Mouse (Mus musculus) heart, adult 9 months (tissue): ENCODE measurements around the gene Prn.

Experiments used
- DNase-seq, 2 experiments: peaks; one replicate each; pipeline ENCODE4 v3.0.0; 2022; ENCODE audit warnings: low spot score in 2 of 2

Gene Prn

DNA sequence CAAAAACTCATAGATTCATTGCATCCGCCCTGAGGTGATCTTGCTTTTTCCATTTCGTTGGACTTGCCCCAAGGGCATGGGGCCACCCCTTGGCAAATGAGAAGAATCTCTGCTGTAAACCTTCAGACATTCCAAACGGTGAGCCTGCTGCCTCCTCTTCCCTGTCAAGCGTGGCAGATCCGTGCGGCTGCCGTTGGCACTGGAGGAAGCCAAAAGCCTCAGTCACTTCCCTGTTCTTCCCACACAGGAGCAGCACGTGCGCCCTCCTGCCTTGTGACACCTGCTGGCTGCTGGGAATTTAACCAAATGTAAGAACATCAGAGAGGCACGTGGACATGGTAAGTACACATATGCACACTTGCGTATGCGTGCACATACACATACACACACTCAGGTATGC, 86.0 kb downstream of the Prn start:
- no peak for DNase-seq

DNA sequence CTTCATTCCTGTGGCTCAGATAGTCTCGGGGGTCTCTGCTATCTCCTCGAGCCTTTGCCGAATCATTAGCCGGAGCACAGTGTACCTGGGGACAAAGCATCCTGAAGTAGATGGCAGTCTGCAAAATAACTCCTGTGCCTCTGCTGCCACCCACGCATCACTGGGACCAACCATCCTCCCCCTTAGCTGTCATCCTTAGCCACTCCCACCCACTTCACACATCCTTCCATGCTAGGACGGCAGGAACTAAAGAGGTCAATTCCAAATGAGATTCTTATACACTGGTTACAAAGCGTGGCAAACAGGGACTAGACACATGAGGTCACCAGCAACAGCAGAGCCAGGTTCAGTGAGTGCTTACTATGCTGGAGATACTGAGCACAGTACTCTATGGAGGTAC, 86.6 kb downstream of the Prn start:
- DNase-seq: no peak

DNA sequence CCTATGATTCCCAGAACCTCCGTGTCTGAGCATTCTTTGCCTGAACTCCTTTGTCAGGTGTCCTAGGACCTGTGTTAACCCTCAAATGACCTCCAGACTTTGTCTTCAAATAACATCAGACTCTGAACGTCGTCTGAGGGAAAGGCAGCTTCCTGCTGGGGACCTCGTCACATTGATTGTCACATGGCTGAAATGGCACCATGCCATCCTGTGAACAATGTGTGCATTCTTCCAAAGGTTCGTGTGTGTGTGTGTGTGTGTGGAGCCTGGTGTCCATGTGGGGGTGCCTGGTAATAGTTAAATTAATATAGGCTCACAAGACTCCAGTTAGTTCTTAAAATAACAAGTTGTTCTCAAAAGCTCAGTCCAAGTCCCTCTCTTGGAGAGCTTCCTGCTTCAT, 87.6 kb downstream of the Prn start:
- no peak for DNase-seq

DNA sequence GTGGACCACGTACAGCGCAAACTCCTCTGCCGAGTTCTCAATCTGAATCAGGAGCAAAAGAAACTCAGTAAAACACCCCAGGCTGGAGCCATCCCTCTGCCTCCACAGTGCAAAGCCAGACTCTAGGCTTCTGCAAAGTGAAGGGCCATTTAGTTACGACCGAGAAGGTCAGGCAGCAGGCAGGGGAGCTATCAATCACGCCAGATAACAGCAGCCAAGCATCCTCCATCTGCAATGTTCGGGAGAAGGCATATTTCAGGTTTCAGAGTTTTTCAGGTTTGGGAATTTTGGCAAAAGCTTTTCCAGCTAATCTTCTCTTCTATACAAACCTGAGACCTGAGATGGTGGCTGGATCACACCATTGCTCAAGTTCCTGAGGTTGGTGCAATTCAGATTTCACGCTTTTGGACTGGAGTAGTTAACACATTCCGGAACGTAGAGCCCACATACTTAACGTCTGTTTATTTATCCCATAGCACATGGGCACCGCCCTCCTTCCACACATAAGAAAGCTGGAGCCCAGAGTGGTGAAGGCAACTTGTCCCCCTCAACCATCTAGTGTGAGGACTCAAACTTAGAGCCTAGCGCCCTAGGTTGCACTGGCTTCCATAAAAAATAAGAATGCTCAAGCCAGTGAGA, 92.1 kb downstream of the Prn start:
- no peak for DNase-seq

DNA sequence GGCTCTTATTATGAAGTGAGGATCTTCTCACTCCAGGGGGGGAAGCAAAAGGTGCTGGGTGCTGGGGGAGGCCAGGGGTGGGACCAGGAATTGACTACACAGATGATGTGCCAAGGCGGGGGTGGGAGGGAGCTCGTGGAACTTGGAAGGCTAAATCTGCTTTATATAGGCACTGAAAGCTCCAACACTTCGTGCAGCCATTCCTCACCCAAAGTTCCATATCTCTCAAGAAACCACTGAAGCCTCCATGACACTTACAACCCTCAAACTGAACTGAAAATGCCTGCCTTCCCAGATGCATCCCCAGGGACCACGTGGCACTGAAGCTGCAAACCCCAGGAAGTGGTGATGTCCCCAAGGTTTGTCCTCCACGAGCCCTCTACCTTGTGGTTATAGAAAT, 94.2 kb downstream of the Prn start:
- no peak for DNase-seq

DNA sequence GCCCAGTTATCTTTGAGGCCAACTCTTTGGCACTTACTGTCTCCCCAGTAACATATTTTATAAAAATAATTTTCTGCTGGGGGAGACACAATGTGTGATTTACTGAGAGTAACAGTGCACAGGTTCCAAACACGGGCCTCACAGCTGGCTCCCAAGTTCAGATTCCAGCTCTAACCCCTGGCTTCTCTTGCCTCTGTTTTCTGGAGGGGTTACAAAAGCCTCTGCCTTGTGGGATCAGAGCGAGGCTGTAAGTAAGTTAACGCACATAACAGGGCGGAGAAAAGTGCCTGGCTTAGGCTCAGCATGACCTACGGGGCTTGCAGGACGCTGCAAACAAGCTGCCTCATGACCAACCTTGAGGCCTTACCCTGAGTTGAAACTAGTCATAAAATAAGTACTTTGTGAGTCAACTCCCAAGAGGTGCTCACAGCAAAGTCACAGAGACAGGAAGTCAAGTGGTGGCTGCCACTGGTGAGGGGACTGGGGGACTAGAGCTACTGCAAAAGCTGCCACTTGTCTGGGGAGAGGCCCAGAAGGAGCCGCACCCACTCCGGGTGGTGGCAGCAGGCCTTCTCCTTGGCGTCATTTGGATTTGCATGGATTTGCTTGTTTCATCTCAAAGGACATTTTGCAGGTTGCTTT, 94.9 kb downstream of the Prn start:
- no peak for DNase-seq

DNA sequence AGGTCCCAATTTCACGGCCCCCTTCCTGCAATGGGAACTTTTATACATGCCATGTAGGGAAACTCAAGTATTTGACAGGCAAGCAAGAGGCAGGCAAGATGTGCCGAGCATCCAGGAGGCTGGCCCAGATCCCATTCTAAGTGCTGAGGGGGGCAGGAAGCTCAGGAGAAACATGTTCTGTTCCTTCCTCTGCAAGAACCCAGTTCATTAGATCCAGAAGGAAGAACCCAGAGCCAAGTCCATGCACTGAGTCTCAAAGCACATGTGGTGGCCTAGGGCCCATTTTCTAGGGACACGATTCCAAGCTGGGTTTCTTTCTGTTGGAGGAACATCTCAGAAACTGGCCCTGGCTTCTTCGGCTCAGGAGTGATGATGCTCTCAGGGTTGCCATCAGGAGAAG, 95.7 kb downstream of the Prn start:
- no peak for DNase-seq
